Mouse (Mus musculus): Measurements from ENCODE around the gene Hspb1.

Hspb1 gene

DNA sequence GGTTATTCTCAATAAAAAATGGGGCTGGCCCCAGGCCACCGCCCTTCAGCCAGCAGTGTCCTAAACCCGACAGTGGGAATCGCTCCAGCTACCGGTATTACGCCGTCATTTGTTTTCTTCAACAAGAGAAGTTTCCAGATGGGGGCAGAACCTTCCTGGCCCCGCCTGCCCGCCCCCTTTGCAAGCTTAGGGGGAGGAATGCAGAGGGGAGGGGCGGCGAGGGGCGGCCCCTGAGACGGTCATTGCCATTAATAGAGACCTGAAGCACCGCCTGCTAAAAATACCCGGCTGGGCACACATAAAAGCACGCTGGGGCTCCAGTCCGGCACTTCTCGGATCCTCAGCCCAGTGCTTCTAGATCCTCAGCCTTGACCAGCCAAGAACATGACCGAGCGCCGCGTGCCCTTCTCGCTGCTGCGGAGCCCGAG is at the start of gene Hspb1:
Gene Hspb1 (plus strand): TSS at position 245 of the 428 bp plus-strand sequence.
- no peak for DNase-seq (ENCODE audit: low spot score in 2 of 2)

DNA sequence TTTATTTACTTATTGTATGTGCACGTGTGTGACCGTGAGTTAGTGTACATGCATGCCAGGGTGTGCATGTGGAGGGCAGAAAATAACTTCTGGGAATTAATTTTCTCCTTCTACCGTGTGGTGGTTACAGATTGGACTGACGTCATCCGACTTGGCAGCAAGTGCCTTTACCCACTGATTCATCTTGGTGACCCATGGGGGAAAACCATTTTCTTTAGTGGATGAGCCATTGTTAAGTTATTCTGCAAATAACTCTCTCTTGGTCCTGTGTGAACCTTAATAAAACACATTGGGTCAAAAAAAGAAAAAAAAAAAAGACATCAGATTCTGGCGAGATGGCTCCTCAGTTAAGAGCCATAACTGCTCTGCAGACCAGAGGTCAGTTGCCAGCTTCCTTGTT is 46.1 kb upstream of the Hspb1 start:
- no peak for DNase-seq (ENCODE audit: low spot score in 2 of 2)

GRCm38 (mm10) chr5:135843418-135843817 is 44.3 kb upstream of the Hspb1 start:
- DNase-seq (ENCODE audit: low spot score in 2 of 2), result no peak

DNA sequence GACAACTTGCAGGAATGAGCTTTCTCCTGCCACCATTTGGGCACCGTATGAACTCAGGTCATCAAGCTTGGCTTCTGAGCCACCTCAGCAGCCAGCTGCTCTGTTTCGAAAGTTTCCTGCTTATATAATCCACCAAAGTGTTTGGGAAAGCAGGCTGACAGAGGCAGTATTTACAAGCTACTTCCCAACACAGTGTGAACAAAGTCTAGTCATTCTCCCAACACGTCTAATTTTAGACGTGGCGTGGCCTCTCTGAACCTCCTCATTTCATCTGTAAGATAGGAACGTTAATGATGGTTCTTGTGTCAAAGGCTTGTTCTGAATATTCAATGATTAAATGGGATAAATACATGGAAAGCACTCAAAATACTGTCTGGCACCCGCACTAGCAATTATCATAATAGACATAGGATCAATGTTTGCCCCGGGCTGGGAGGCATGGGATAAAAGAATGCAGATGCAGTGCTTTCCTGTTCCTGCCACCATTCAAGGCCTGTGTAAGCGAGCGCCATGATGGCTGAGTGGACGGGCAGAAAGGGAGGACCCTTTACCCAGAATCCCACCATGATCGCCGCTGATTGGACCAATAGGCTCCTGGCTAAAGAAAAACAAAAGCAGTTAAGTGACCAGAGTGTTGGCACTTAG is 41.9 kb upstream of the Hspb1 start:
- no peak for DNase-seq (ENCODE audit: low spot score in 2 of 2)

- no peak for DNase-seq (ENCODE audit: low spot score in 2 of 2)
These were observed 40.3 kb upstream of the Hspb1 start for GRCm38 (mm10) chr5:135847460-135847859.

- no peak for DNase-seq (ENCODE audit: low spot score in 2 of 2)
These were observed 39.8 kb upstream of the Hspb1 start for GRCm38 (mm10) chr5:135847881-135848280.

GRCm38 (mm10) chr5:135851024-135851423 is 36.7 kb upstream of the Hspb1 start:
- no peak for DNase-seq (ENCODE audit: low spot score in 2 of 2)

DNA sequence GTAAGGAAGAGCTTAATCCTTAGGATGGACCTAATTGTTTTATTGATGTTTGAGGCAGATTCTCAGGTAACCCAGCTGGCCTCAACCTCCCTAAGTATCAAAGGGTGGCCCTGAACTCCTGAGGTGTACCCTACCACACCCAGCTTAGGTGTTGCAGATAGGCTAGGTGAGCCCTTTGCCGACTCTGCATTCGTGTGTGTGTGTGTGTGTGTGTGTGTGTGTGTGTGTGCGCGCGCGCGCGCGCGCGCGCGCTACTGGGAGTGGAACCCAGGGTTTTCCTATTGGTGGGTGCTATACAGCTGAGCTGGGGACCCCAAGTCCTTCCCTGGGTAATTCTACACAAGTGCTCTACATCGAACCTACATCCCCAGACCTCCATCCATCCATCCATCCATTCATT is 36.2 kb upstream of the Hspb1 start:
- no peak for DNase-seq (ENCODE audit: low spot score in 2 of 2)

DNA sequence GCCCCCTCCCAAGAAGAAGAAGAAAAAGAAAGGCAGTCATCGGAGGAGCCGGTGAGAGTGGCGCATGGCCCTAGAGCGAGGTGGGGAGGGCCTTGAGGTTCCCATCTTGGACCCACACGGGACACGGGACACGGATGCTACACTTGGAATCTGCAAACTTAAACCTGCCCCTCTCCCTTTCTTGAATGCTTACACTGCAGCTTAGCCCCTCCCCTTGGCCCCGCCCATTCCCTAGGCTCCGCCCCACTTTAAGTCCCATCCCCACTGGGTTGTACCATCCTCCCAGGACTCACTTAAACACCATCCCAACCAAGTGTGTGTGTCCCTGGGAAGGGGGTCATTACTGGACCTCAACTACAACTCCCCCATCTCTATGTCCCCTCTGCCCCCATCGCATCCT is 35.3 kb upstream of the Hspb1 start:
- no peak for DNase-seq (ENCODE audit: low spot score in 2 of 2)

DNA sequence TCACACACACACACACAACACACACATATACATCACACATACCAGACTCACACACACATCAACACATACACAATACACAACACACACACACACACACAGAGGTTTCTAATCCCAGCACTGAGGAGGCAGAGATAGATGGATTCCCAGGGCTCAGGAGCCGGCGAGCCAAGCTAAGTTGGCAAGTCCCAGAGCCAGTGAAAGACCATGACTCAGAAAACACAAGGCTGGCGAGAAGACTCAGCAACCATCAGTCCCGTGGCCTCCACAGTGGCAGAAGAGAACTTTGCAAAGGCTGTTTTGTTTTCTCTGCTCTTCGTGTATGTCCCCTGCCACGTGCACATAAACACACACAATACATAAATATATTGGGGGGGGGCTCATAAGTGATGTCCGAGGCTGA is 34.0 kb upstream of the Hspb1 start:
- DNase-seq (ENCODE audit: low spot score in 2 of 2), result no peak

DNA sequence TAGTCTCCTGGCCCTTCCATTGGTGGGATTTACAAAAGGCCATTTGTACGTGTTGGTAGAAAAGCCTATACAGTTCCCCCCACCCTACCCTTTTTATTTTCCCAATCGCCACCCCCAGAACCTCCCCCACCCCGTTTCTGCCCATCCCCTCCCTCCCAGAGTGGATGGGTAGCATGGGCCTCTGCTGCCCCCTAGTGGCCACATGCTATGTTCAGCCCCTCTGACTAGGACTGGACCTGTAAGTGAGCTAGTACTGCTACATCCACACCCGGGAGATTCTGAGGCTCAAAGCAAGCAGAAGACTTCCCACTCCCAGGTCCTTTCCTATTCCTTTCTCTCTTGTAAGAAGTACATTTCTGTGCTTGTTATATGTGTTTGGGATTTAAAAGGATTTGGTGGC is 32.6 kb upstream of the Hspb1 start:
- DNase-seq (ENCODE audit: low spot score in 2 of 2), result peak; percentile 67 to 72

DNA sequence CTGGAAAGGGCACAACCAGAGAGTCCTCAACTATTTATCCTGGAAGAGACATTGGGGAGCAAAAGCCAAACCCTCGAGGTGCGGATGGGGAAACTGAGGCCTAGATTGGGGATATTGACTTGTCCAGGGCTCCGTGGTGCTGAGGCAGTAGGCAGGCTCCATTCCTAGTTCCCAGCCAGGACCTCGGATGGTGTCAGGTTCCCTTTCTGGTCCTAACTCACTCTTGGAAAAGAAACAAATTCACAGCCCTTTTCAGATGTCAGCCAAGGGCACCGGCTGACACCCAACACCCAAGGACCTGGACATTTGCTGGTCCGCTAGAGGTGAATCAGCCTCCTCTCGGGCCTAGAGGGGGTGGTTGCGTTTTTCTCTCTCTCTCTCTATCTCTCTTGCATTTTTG is 21.1 kb upstream of the Hspb1 start:
- no peak for DNase-seq (ENCODE audit: low spot score in 2 of 2)

GRCm38 (mm10) chr5:135867637-135868593 is 19.8 kb upstream of the Hspb1 start:
- DNase-seq (ENCODE audit: low spot score in 2 of 2), result no peak

GRCm38 (mm10) chr5:135868653-135869052 is 19.1 kb upstream of the Hspb1 start:
- DNase-seq (ENCODE audit: low spot score in 2 of 2), result no peak

DNA sequence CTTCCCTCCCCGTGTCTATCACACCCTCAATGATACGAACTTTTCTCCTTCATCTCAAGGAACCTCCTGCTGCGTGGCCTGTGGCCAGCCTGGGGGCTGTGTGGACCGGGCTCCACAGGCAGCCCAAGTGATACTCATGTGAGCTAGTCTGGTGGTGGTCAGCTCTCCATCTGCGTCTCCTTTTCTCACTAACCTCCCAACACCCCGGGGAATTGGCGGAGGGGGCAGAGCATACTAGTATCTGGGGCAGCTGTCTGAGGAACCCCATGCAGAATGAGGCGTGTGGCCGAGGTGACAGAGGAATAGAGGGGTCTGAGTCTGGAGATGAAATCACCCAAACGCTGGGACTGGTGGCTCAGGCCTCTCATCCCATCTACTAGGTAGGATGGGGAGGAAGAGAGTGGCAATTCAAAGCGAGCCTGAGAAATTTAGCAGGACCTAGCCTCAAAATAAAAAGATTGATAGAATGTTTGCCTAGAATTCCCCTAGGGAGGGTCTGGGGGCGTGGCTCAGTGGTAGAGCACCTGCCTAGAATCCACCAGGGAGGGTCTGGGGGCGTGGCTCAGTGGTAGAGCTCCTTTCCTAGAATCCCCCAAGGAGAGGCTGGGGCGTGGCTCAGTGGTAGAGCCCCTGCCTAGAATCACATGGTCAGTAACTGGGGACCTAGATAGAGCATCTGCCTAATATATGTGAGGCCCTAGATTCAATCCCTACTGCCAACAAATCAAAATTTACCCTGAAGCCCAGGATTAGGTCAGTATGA is 17.9 kb upstream of the Hspb1 start:
- no peak for DNase-seq (ENCODE audit: low spot score in 2 of 2)

GRCm38 (mm10) chr5:135870505-135870904 is 17.2 kb upstream of the Hspb1 start:
- no peak for DNase-seq (ENCODE audit: low spot score in 2 of 2)

GRCm38 (mm10) chr5:135872996-135873395 is 14.7 kb upstream of the Hspb1 start:
- DNase-seq (ENCODE audit: low spot score in 2 of 2), result no peak

- no peak for DNase-seq (ENCODE audit: low spot score in 2 of 2)
These were observed 14.0 kb upstream of the Hspb1 start for GRCm38 (mm10) chr5:135873753-135874152.

- peak in 1 of 2 experiments; percentile 40 for DNase-seq (ENCODE audit: low spot score in 2 of 2)
These were observed 10.5 kb upstream of the Hspb1 start for GRCm38 (mm10) chr5:135877180-135877579.

DNA sequence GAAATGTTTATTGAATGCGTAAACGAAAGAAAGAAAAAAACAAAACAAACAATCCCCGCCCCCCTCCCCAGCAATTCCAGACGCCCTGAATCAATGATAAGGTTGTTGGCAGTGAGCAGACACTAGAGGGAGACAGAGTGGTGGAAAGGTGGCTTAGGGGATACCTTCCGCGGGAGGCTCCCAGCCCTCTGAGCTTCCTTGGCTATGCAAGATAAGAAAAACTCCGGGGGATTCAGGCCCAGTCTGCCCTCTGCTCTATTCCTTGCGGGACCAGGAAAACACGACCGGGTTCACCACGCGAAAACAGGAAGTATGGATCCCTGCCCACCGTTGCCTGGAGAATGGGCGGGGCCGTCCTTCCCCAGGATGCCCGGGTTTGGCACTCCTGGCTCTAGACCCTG is 9.9 kb upstream of the Hspb1 start:
- DNase-seq (ENCODE audit: low spot score in 2 of 2), result no peak

DNA sequence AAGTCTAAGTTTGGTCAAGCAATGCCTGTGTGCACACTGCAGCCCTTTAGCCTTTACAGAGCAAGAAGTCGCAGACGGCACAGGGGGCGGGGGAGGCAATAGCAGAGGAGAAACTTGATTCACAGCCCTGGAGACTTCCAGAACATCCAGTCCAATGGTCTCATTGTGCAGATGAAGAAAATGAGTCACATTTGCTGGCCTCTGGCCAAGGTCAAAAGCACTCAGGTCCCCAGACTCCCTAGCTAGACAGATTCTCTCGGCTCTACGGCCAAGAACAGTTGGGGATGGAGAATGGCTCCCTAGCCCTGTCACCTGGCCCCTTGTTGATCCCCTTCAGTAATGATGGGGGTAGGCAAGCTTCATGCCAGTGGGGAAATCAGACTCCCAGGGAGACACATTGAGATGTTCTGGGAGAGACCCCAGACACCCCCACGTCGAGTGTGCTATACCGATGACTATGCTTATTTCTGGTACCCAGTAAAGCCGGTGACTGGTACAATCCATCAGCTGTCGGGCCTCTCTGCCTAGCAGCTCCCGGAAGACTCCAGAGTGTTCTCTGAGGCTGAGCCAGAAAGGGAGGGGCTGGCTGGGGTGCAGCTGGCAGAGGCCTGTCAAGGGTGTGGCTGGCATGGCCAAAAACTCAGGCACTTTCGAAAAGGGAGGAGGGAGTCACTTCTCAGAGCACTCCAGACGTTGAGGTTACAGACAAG is 8.1 kb upstream of the Hspb1 start:
- no peak for DNase-seq (ENCODE audit: low spot score in 2 of 2)

DNA sequence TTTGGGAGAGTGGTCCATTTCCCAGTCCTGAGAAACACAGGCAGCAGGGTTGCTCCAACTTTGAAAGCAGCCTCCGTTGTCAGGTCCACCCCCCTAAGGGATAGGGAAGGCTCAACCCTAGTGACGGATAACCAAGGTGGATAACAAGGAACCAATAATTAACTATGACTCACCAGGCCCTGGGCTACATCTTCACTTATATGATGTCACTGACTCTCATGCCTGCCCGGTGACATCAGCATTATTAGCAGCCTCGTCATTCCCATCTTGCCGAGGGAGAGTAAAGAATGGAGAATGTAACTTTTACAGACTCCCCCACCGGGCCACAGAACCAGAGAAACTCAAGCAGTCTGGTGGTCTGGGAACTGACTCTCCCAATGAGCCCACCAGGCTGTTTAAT is 3.1 kb upstream of the Hspb1 start:
- no peak for DNase-seq (ENCODE audit: low spot score in 2 of 2)

Measured in frontal cortex, postnatal 25 days (tissue).